Mouse (Mus musculus): ENCODE measurements around the gene Gm17334.

- TF ChIP-seq SMC3 (IDR thresholded peaks at IDR 0.05; ENCODE audit: low read depth, low read length) (no peak), MAZ (IDR thresholded peaks at IDR 0.05; ENCODE audit: low read depth, low read length) (no peak), TBP (IDR thresholded peaks at IDR 0.05; ENCODE audit: low read depth, low read length) (no peak), CHD1 (IDR thresholded peaks at IDR 0.05; ENCODE audit: low read depth, low read length) (no peak), CTCF (IDR thresholded peaks at IDR 0.05 in 2 of 3, conservative IDR thresholded peaks at IDR 0.05 in 1 of 3; ENCODE audit: control insufficient read depth in 1 of 3, insufficient read depth in 1 of 3, low read depth in 2 of 3, low read length in 3 of 3, poor library complexity in 1 of 3, severe bottlenecking in 1 of 3) (no peak), KAT2A (conservative IDR thresholded peaks at IDR 0.05; ENCODE audit: low read depth, low read length) (no peak), SIN3A (IDR thresholded peaks at IDR 0.05; ENCODE audit: low read length) (no peak), POLR2AphosphoS2 (IDR thresholded peaks at IDR 0.05; ENCODE audit: low read length) (no peak), MAX (IDR thresholded peaks at IDR 0.05; ENCODE audit: low read length) (no peak), EP300 (IDR thresholded peaks at IDR 0.05; ENCODE audit: low read depth in 1 of 2, low read length in 2 of 2) (no peak), POLR2A (IDR thresholded peaks at IDR 0.05; ENCODE audit: control insufficient read depth in 1 of 2, insufficient read depth in 1 of 2, low read depth in 1 of 2, low read length in 2 of 2, poor library complexity in 1 of 2) (no peak), MAFK (IDR thresholded peaks at IDR 0.05; ENCODE audit: borderline replicate concordance, low read depth, low read length) (no peak), GATA1 (IDR thresholded peaks at IDR 0.05; ENCODE audit: low read depth, low read length) (no peak)
These were observed 30.6 kb downstream of the Gm17334 start for GRCm38 (mm10) chr11:53742353-53742752.

Data from MEL (cell line).